In genomic region chr17:34913930-34914665, GRCm38 (mm10) we compare ENCODE assay signal across 11 mouse cellular contexts. TPM values are rescaled to one million over a fixed set of nuclear protein-coding genes. Genes with fewer than 3 reads are reported as not detected.
A peak's percentile ranks its signal among the peaks of the same experiment; 100 is the strongest.
DNase-seq lines count a peak whose midpoint lies in the region; ATAC-seq and TF ChIP-seq lines count a peak whose summit lies in the region.
"Had no signal": no experiment of that assay in that cellular context is flagged by ENCODE, and none has a peak within 500 bp of the region (broad histone marks: within the 10 kb centered on the region; RNA-seq: fewer than 3 reads in every experiment).

Gene Slc44a4 (plus strand): TSS chr17:34914466.

- WGBS in lung, embryonic 15.5 days: 34% methylated on average over 18 of the region's 18 CpGs
- WGBS in intestine, embryonic 15.5 days: 22% methylated on average over 18 of the region's 18 CpGs
- 18% methylated on average over 18 of the region's 18 CpGs for WGBS in small intestine, adult 2 months

- H3K4me3 ChIP-seq in lung, embryonic 15.5 days: no peak within 1 kb of the TSS
- H3K4me3 ChIP-seq in intestine, embryonic 15.5 days (replicated peaks): peak within 1 kb of the TSS; percentile 32
- H3K4me3 ChIP-seq in small intestine, adult 2 months (ENCODE audit: low read depth, low read length): peak within 1 kb of the TSS; percentile 61
- H3K4me3 ChIP-seq in left cerebral cortex, adult 2 months: no peak within 1 kb of the TSS
- H3K4me3 ChIP-seq: forebrain, embryonic 13.5 days had no signal

- intact Hi-C loops in left cerebral cortex, adult 2 months (cut with DNase I): no loop called here

- H3K4me1 ChIP-seq in lung, embryonic 15.5 days: peaks cover 16% of the 10 kb centered on the region; the same call in 1 of the 2 replicates
- peaks cover 24% of the 10 kb centered on the region for H3K4me1 ChIP-seq in intestine, embryonic 15.5 days (replicated peaks)
- H3K4me1 ChIP-seq in small intestine, adult 2 months (ENCODE audit: control insufficient read depth, insufficient read depth, insufficient read length, low read length): peaks cover 29% of the 10 kb centered on the region
- H3K4me1 ChIP-seq: forebrain, embryonic 13.5 days had no signal

- H3K9me3 ChIP-seq in lung, embryonic 15.5 days: no peaks in the 10 kb centered on the region
- H3K9me3 ChIP-seq in intestine, embryonic 15.5 days: no peaks in the 10 kb centered on the region
- H3K9me3 ChIP-seq: forebrain, embryonic 13.5 days; megakaryocyte, embryonic 14.5 days had no signal

- no peak for DNase-seq in lung, postnatal 4 days
- DNase-seq in kidney, postnatal 25 days: peak; percentile 68 to 77
- DNase-seq in urinary bladder, postnatal 25 days (ENCODE audit: low spot score): no peak
- DNase-seq in right cerebral cortex, postnatal 4 days: no peak
- no peak for DNase-seq in left cerebral cortex, adult 2 months (ENCODE audit: extremely low spot score in 1 of 2, low spot score in 2 of 2)
- DNase-seq: cerebellum, postnatal 14 days had no signal

- peak within 1 kb of the TSS; percentile 27; the same call in 1 of the 2 replicates for H3K4me2 ChIP-seq in lung, embryonic 15.5 days
- H3K4me2 ChIP-seq in intestine, embryonic 15.5 days (replicated peaks): peak within 1 kb of the TSS; percentile 54
- H3K4me2 ChIP-seq: forebrain, embryonic 13.5 days had no signal

- no peak within 1 kb of the TSS for H3K9ac ChIP-seq in lung, embryonic 15.5 days
- H3K9ac ChIP-seq in intestine, embryonic 15.5 days: peak within 1 kb of the TSS; percentile 44
- H3K9ac ChIP-seq: forebrain, embryonic 13.5 days had no signal

- H3K36me3 ChIP-seq in lung, embryonic 15.5 days: peaks cover 49% of the 10 kb centered on the region
- H3K36me3 ChIP-seq in intestine, embryonic 15.5 days: peaks cover 36% of the 10 kb centered on the region
- H3K36me3 ChIP-seq in small intestine, adult 2 months (ENCODE audit: control insufficient read depth, insufficient read depth, low read length): peaks cover 44% of the 10 kb centered on the region

- H3K27ac ChIP-seq in lung, embryonic 15.5 days: peak within 1 kb of the TSS; percentile 19; the same call in 1 of the 2 replicates
- H3K27ac ChIP-seq in intestine, embryonic 15.5 days: peak within 1 kb of the TSS; percentile 77
- peak within 1 kb of the TSS; percentile 89 for H3K27ac ChIP-seq in small intestine, adult 2 months (ENCODE audit: insufficient read depth, low read depth, low read length)
- H3K27ac ChIP-seq in left cerebral cortex, adult 2 months: no peak within 1 kb of the TSS
- H3K27ac ChIP-seq: forebrain, embryonic 13.5 days had no signal

- H3K27me3 ChIP-seq in lung, embryonic 15.5 days: no peaks in the 10 kb centered on the region
- no peaks in the 10 kb centered on the region for H3K27me3 ChIP-seq in intestine, embryonic 15.5 days (replicated peaks)
- H3K27me3 ChIP-seq in small intestine, adult 2 months (ENCODE audit: control insufficient read depth, insufficient read depth, low read length): no peaks in the 10 kb centered on the region
- H3K27me3 ChIP-seq: forebrain, embryonic 13.5 days had no signal

- peak; percentile 73; the same call in 1 of the 2 replicates for TF ChIP-seq POLR2A in small intestine, adult 2 months (IDR thresholded peaks at IDR 0.05; ENCODE audit: low read depth, low read length)

- ATAC-seq in lung, embryonic 15.5 days (ENCODE audit: borderline replicate concordance, extremely low read depth, low FRiP score, low TSS enrichment): no peak
- peak; percentile 27 for ATAC-seq in intestine, embryonic 15.5 days
- ATAC-seq: forebrain, embryonic 13.5 days had no signal

- no peak for TF ChIP-seq CTCF in small intestine, adult 2 months (IDR thresholded peaks at IDR 0.05; ENCODE audit: extremely low read depth, insufficient read length, insufficient replicate concordance, low read depth, low read length)
- TF ChIP-seq CTCF in left cerebral cortex, adult 2 months (IDR thresholded peaks at IDR 0.05): no peak

RNA-seq across cellular contexts. Expression of gene Slc44a4, which starts in this region (rescaled TPM):
- 0.94 and 1.5 TPM in 2 replicates for polyA plus RNA-seq in lung, embryonic 15.5 days (2015; fragmentation: Nextera tagmentation; extraction: Ambion mirVana)
- polyA plus RNA-seq in intestine, embryonic 15.5 days (2015; fragmentation: Nextera tagmentation; extraction: Ambion mirVana): 56.2 and 60.4 TPM in 2 replicates
- polyA plus RNA-seq in small intestine, adult 2 months (2012; rRNA removed): 64.8 and 101 TPM in 2 replicates
- total RNA-seq in left cerebral cortex, adult 2 months (2021): under 1 TPM; 0.45 to 0.79 TPM
- polyA plus RNA-seq: forebrain, embryonic 13.5 days had no signal

Comparison
In these comparisons a context has a peak if more than half of its experiments do, and no peak if none do; other contexts are left out.
1. RNA of gene Slc44a4 (polyA plus RNA-seq): 64.8 to 101 TPM in small intestine, adult 2 months and 56.2 to 60.4 TPM in intestine, embryonic 15.5 days; 0.94 to 1.5 TPM in lung, embryonic 15.5 days; every median in the first group is over 10 times any median in the second.
2. H3K4me3 ChIP-seq: peak in intestine, embryonic 15.5 days (single experiment) and small intestine, adult 2 months (single experiment); none in lung, embryonic 15.5 days (single experiment) and left cerebral cortex, adult 2 months (single experiment).
3. DNase-seq: peak in kidney, postnatal 25 days (2 of 2); none in lung, postnatal 4 days (0 of 2), urinary bladder, postnatal 25 days (single experiment), right cerebral cortex, postnatal 4 days (single experiment) and left cerebral cortex, adult 2 months (0 of 2).